Mouse (Mus musculus) MEL (cell line): Measurements from ENCODE around the gene Cux1.

Experiments
- E2F4 ChIP-seq: IDR thresholded peaks from 2 replicates; pipeline ENCODE4 v1.6.1; 2011; ENCODE audit warnings: low read depth, low read length, improper control_type of control experiment, borderline replicate concordance
- GATA1 ChIP-seq: IDR thresholded peaks from 2 replicates; pipeline ENCODE4 v1.6.1; 2011; ENCODE audit warnings: low read depth, low read length, improper control_type of control experiment
- POLR2A ChIP-seq, 2 experiments: IDR thresholded peaks; 2 replicates each; pipeline ENCODE4 v1.6.1; 2011 to 2012; ENCODE audit warnings: low read length in 2 of 2, mild to moderate bottlenecking in 2 of 2, control low read depth in 1 of 2, improper control_type of control experiment in 1 of 2, low read depth in 1 of 2, moderate library complexity in 1 of 2; ENCODE audit not compliant: control insufficient read depth in 1 of 2, insufficient read depth in 1 of 2, poor library complexity in 1 of 2
- UBTF ChIP-seq: IDR thresholded peaks from 2 replicates; pipeline ENCODE4 v1.6.1; 2012; ENCODE audit warnings: low read depth, mild to moderate bottlenecking, inconsistent platforms, low read length, improper control_type of control experiment, moderate library complexity, borderline replicate concordance; ENCODE audit not compliant: insufficient read depth

- TF ChIP-seq UBTF: no peak
- TF ChIP-seq E2F4: no peak
- no peak for TF ChIP-seq GATA1
- TF ChIP-seq POLR2A (IDR thresholded peaks at IDR 0.05; ENCODE audit: control insufficient read depth in 1 of 2, insufficient read depth in 1 of 2, low read depth in 1 of 2, low read length in 2 of 2, poor library complexity in 1 of 2): no peak
Measured at GRCm38 (mm10) chr5:136476272-136476671, 91.0 kb downstream of the Cux1 start.
